Mouse (Mus musculus) gastrocnemius, postnatal 4 days (tissue): ENCODE data around the gene Tbc1d12. TPM values are rescaled to one million over a fixed set of nuclear protein-coding genes. Genes with fewer than 3 reads are reported as not detected.
"Not testable (repeated sequence)": the region's sequence is repeated elsewhere in the genome, so short reads cannot be mapped to it uniquely, and the experiment has no call there.

Experiments
- DNase-seq, 2 experiments: peaks; one replicate each; pipeline ENCODE4 v3.0.0; 2021 to 2022; ENCODE audit warnings: low spot score in 2 of 2, mixed read lengths in 2 of 2
- long read RNA-seq, 2 experiments: library from polyadenylated mRNA; stranded (forward); transcript quantifications; one replicate each; pipeline ENCODE4 v2.0.0; 2021
- total RNA-seq, 2 experiments: library from RNA; stranded (reverse); gene quantifications; 2 replicates each; pipeline ENCODE4 v1.2.3; 2021

The Tbc1d12 gene
- total RNA-seq, result 1 to 10 TPM; 6.5 to 6.9 TPM
- long read RNA-seq, experiment 1, partial matches to known transcripts, result 0 of 2 reads
- long read RNA-seq, experiment 1, other reads (novel, unspliced or antisense), result 2 of 2 reads
- long read RNA-seq, experiment 2, full-length matches to known transcripts, result 6 of 8 reads
- long read RNA-seq, experiment 2, partial matches to known transcripts, result 1 of 8 reads
- long read RNA-seq, experiment 2, other reads (novel, unspliced or antisense), result 1 of 8 reads

DNA sequence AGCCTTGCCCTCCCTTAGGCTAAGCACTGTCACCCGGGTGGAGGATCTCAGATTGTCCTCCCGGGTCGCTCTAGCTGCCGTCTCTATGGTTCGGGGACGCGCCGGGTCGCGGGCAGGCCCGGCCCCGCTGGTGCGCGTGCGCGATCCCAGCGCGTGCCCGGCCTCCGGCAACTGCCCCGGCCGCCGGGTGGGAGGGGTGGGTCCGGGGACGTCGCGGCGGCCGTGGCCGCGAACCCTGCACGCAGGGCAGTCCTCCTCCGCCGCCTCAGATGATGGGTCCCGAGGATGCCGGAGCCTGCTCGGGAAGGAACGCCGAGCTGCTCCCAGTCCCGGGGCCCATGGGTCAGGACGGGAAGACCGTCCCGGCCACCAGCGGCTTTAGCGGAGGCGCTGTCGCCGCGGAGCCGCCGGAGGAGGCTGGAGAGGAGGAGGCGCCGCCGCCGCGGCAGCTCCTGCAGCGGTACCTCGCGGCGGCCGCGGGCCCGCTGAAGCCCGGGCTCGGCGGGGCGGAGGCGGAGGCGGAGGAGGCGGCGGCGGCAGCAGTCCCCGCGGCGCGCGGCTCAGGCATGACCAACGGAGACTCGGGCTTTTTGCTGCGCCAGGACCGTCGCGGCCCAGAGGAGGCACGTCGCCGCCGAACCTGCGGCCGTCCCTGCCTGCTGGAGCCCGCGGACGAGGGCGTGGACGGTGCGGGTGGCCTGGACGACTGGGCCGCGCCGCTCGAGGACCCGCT, at the start of gene Tbc1d12:
TSS of gene Tbc1d12 (plus strand) at position 142 of the 733 bp plus-strand sequence.
- DNase-seq, result peak; percentile 78 to 94

GRCm38 (mm10) chr19:38787756-38788155, 48.6 kb upstream of the Tbc1d12 start:
- no peak for DNase-seq

- DNase-seq, result no peak
Observed at GRCm38 (mm10) chr19:38793563-38794045, 42.8 kb upstream of the Tbc1d12 start.

DNA sequence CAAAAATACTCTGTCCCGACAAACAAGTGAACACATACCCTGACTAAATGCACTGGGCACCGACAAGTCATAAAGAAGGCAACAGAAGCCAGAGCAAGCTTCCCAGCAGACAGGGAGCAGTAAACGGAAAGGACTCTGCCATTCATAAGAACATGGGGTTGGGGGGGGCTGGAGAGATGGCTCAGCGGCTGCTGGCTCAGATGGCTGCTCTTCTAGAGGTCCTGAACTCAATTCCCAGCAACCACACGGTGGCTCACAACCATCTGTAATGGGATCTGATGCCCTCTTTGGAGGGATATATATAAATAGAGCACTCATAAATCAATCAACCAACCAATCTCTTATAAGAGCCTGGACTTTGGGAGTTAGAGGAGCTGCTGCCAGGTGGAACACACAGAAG, 39.8 kb upstream of the Tbc1d12 start:
- no peak for DNase-seq

DNA sequence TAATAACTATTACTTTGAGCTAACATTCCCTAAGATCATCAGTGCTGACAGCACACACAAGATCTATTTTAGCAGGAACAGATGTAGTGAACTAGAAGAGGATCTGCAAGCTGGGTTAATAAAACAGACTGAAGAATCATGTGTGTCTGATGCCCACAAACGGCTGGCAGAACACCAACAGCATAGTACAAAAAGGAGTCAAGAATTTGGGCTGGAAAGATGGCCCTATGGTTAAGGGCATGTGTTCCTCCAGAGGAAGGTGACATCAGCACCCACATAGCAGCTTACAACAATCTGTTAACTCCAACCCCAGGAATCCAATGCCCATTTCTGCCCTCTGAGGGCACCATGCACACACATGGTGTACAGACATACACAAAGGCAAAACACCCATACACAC, 38.1 kb upstream of the Tbc1d12 start:
- peak in 1 of 2 experiments; percentile 15 for DNase-seq

DNA sequence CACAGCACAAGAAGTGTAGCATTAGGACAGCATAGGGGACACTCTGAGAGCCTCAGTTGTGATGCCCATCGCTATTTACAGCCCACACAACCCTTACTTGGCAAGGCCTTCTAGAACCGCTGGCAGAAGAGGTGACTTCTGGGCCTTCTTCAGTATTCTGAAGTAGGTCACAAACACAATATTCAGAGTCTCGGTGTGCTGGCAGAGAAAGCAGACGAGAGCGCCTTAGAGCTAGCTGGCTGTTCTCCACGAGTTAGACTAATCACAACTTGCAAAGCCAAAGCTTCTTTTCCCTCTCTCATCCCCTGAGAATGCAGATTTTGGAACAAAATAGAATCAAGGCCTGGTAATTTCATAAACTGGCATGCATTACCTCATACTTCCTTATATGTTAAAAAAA, 37.6 kb upstream of the Tbc1d12 start:
- DNase-seq, result peak in 1 of 2 experiments; percentile 20

GRCm38 (mm10) chr19:38818191-38818590, 18.2 kb upstream of the Tbc1d12 start:
- no peak for DNase-seq

DNA sequence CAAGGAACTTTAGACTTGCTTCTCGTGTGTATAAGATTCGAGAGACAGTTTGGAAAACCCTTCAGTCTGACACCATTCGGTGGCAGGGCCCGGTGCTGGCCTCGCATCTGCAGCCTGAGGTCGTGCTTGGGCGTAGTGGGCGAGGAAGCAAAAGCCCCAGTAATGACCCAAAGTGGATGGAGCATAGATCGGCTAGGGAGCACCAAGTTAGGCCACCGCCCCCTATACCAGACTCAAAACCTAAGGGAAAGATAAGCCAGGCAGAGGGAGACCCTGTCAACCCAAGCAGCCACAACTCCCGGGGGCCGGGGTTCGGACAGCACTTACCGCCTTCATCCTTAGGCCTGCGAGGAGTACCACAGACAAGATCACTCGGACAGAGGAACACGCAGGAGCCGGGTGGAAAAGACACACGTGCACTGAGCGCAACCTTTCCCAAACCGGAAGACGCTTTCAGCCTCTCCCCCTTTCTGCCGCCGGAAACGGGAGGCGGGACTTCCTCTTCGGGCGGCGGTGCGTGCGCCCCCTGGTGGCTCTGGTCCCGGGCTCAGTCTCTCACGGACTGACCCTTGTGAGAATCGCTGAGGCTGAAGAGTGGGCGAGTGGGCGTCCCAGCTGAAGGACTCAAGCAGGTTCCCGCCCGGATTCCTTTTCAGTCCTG, 17.5 kb upstream of the Tbc1d12 start, which contains the start of gene Noc3l:
TSS of gene Noc3l (minus strand) at position 472 of the 661 bp plus-strand sequence.
- DNase-seq, result peak; percentile 95

- no peak for DNase-seq
Observed at GRCm38 (mm10) chr19:38819427-38819802, 17.0 kb upstream of the Tbc1d12 start.

DNA sequence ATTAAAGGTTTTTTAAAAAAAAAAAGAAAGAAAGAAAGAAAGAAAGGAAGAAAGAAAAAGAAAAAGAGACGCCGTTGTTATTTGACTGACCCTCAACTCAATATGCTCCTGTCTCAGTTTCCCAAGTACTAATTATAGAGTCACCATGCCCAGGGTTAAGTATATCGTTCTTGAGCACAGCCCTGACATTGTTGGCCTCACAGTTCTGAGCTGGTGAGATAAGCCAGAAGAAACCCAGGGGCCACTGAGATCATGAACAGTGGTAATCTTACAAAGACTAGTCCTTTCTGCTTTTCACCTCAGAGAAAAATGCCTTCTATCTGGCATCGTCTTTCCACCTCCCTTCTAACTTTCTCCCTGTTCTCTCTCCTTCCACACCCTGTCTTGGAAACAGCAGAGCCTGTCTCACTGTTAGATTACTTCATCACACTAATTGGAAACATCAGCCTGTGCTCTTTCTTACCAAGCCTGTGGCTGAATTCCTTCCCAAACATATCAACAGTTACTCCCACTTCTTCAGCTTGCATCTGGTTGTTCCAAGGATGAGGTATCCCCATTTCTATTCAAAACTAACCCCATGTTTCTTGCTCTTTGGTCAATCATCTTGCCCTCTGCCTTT, 16.1 kb upstream of the Tbc1d12 start:
- no peak for DNase-seq

GRCm38 (mm10) chr19:38833224-38833623, 3.2 kb upstream of the Tbc1d12 start:
- no peak for DNase-seq

DNA sequence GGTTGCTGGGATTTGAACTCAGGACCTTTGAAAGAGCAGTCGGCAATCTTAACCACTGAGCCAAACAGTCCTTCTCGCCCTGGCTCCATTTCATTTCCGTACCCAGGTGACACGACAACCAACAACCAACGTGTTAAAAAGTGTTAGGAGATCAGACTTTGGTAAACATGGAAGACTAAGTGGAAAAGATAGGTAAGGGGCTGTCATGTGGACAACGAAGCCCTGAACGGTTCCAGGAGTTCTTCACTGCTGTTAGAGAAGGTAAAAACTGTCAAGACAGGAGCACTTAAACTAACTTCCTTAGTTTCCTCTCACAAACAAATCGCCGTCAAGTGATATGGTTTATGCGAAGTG, 318 bp upstream of the Tbc1d12 start:
- DNase-seq, result no peak

GRCm38 (mm10) chr19:38837171-38837641, 827 bp downstream of the Tbc1d12 start:
- peak; percentile 30 to 51 for DNase-seq

- DNase-seq, result no peak
Observed at GRCm38 (mm10) chr19:38844817-38845216, 8.4 kb downstream of the Tbc1d12 start.

- DNase-seq, result no peak
Observed at GRCm38 (mm10) chr19:38846373-38846772, 10.0 kb downstream of the Tbc1d12 start.

- no peak for DNase-seq
Observed at GRCm38 (mm10) chr19:38858224-38858623, 21.8 kb downstream of the Tbc1d12 start.

GRCm38 (mm10) chr19:38862523-38862922, 26.1 kb downstream of the Tbc1d12 start:
- DNase-seq, result no peak

GRCm38 (mm10) chr19:38874825-38875224, 38.4 kb downstream of the Tbc1d12 start:
- DNase-seq, result not testable (repeated sequence)

GRCm38 (mm10) chr19:38880300-38880699, 43.9 kb downstream of the Tbc1d12 start:
- DNase-seq, result no peak

DNA sequence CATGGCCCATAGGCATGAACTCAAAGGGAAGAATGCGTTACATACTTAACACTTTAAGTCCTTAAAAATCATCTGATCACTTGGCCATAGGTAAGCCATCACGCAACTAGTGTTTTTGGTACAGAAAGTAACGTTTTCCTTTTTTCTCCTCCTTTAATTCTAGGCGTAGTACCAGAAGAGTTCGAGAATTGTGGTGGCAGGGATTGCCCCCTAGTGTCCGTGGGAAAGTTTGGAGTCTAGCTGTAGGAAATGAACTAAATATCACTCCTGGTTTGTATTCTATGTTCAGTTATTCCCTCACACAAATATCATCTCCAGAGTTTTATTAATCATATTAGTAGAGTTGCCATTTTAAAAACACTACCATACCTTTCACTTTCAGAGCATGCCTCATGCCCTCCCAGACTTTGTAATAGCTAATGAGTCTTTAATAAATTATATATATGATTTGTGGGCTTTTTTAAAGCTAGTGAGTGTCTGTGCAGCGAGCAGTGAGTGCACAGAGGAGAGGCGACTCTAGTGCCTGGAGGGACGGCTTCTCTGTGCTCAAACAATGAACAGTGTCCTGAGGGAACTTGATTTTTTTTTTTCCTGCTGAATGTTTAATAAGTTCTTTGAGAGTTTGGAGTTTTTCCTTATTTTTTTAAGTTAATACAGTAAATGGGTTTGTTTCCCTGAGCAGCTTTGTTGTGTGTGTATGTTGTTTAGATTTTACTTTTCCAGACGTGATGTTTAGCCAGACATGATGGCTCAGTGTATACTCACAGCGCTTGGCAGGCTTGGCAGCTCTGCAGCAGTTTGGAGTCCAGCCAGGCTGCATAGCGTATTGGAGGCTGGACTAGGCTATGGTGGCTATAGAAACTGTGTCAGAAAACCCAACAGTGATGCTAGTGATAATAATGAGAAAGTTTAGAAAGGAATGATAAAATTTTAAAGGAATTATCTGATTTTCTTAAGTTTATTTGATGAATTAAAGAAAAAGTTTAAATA, 65.1 kb downstream of the Tbc1d12 start:
- DNase-seq, result no peak
